Mouse (Mus musculus) kidney, adult 8-10 months (tissue): ENCODE results near the gene Ubr7.

Experiments
- DNase-seq, 2 experiments: peaks; one replicate each; pipeline ENCODE4 v3.0.0; 2022

The Ubr7 gene

GRCm38 (mm10) chr12:102757689-102758402 is at the start of gene Ubr7, which contains the start of the genes Gm28051 and Gon7:
Gene Ubr7, plus strand, starts transcription at chr12:102757967.
Gene Gm28051, minus strand, starts transcription at chr12:102757765.
Gene Gon7, minus strand, starts transcription at chr12:102757803.
- peak; percentile 97 for DNase-seq

- DNase-seq = no peak
Measured at GRCm38 (mm10) chr12:102708220-102708619, 49.5 kb upstream of the Ubr7 start.

GRCm38 (mm10) chr12:102709896-102710295 is 47.9 kb upstream of the Ubr7 start:
- DNase-seq = no peak

GRCm38 (mm10) chr12:102710851-102711375 is 46.9 kb upstream of the Ubr7 start:
- DNase-seq = no peak

- DNase-seq = no peak
Measured at GRCm38 (mm10) chr12:102713153-102713865, 44.5 kb upstream of the Ubr7 start.

- DNase-seq = no peak
Measured at GRCm38 (mm10) chr12:102714116-102714515, 43.7 kb upstream of the Ubr7 start.

GRCm38 (mm10) chr12:102714654-102715395 is 42.9 kb upstream of the Ubr7 start:
- no peak for DNase-seq

- DNase-seq = peak in 1 of 2 experiments; percentile 21
Measured at GRCm38 (mm10) chr12:102719552-102720315, 38.0 kb upstream of the Ubr7 start.

- DNase-seq = no peak
Measured at GRCm38 (mm10) chr12:102722451-102722850, 35.3 kb upstream of the Ubr7 start.

- DNase-seq = no peak
Measured at GRCm38 (mm10) chr12:102722966-102723365, 34.8 kb upstream of the Ubr7 start.

- no peak for DNase-seq
Measured at GRCm38 (mm10) chr12:102723861-102724260, 33.9 kb upstream of the Ubr7 start.

GRCm38 (mm10) chr12:102725146-102725545 is 32.6 kb upstream of the Ubr7 start:
- no peak for DNase-seq

- DNase-seq = no peak
Measured at GRCm38 (mm10) chr12:102725761-102726175, 32.0 kb upstream of the Ubr7 start.

GRCm38 (mm10) chr12:102729855-102730797 is 27.6 kb upstream of the Ubr7 start:
- DNase-seq = peak; percentile 78 to 81

GRCm38 (mm10) chr12:102730798-102731619 is 26.8 kb upstream of the Ubr7 start:
- DNase-seq = peak in 1 of 2 experiments; percentile 35

GRCm38 (mm10) chr12:102733381-102733780 is 24.4 kb upstream of the Ubr7 start:
- peak; percentile 43 to 70 for DNase-seq

GRCm38 (mm10) chr12:102739096-102739495 is 18.7 kb upstream of the Ubr7 start:
- DNase-seq = no peak

- DNase-seq = no peak
Measured at GRCm38 (mm10) chr12:102740285-102740684, 17.5 kb upstream of the Ubr7 start.

GRCm38 (mm10) chr12:102742056-102742455 is 15.7 kb upstream of the Ubr7 start:
- no peak for DNase-seq

GRCm38 (mm10) chr12:102743036-102743588 is 14.7 kb upstream of the Ubr7 start:
- no peak for DNase-seq
